Mouse (Mus musculus) heart, embryonic 15.5 days (tissue): ENCODE results near the gene Spsb3. TPM values are rescaled to one million over a fixed set of nuclear protein-coding genes. Genes with fewer than 3 reads are reported as not detected.

Source experiments
- ATAC-seq: fragments of 200-750 bp; cut with Nextera tagmentation; replicated peaks from 2 replicates; pipeline ENCODE4 v1.8.0; 2017; ENCODE audit warnings: low read depth, moderate TSS enrichment; ENCODE audit not compliant: insufficient number of reproducible peaks, insufficient read depth, low FRiP score
- H3K27ac ChIP-seq: fragments of 300-500 bp; sonication (generic); 2 replicates; pipeline ENCODE4 v1.5.1; 2015; ENCODE audit warnings: mild to moderate bottlenecking, inconsistent platforms
- H3K27me3 ChIP-seq: fragments of 300-500 bp; sonication (generic); 2 replicates; pipeline ENCODE4 v1.6.1; 2015; ENCODE audit warnings: inconsistent platforms
- H3K36me3 ChIP-seq: fragments of 300-500 bp; sonication (generic); 2 replicates; pipeline ENCODE4 v1.6.1; 2015; ENCODE audit warnings: mild to moderate bottlenecking, inconsistent platforms
- H3K4me1 ChIP-seq: fragments of 300-500 bp; sonication (generic); replicated peaks from 2 replicates; pipeline ENCODE4 v1.6.1; 2015; ENCODE audit warnings: inconsistent platforms
- H3K4me2 ChIP-seq: fragments of 300-500 bp; sonication (generic); 2 replicates; pipeline ENCODE4 v1.6.1; 2015; ENCODE audit warnings: inconsistent platforms, mild to moderate bottlenecking, moderate library complexity
- H3K4me3 ChIP-seq: fragments of 300-500 bp; sonication (generic); 2 replicates; pipeline ENCODE4 v1.5.1; 2015; ENCODE audit warnings: mild to moderate bottlenecking, inconsistent platforms
- H3K9ac ChIP-seq: fragments of 300-500 bp; sonication (generic); 2 replicates; pipeline ENCODE4 v1.6.1; 2015; ENCODE audit warnings: mild to moderate bottlenecking, inconsistent platforms
- H3K9me3 ChIP-seq: fragments of 300-500 bp; sonication (generic); replicated peaks from 2 replicates; pipeline ENCODE4 v1.6.1; 2016; ENCODE audit warnings: inconsistent platforms
- WGBS: fragments of 180-500 bp; shearing (Covaris S2); methylation state at CpG from one replicate; pipeline ENCODE4 v1.1.7; 2015; ENCODE audit warnings: mixed read lengths; 5-methylcytosine and 5-hydroxymethylcytosine counted together
- polyA plus RNA-seq: library from polyadenylated mRNA; unstranded; fragments of >200 nt; fragmentation: Nextera tagmentation; extraction: Ambion mirVana; gene quantifications from 2 replicates; pipeline ENCODE4 v1.2.1, GENCODE M21; 2015

The Spsb3 gene
- polyA plus RNA-seq, 1 experiment from 2014 or later, result 22.7 TPM

DNA sequence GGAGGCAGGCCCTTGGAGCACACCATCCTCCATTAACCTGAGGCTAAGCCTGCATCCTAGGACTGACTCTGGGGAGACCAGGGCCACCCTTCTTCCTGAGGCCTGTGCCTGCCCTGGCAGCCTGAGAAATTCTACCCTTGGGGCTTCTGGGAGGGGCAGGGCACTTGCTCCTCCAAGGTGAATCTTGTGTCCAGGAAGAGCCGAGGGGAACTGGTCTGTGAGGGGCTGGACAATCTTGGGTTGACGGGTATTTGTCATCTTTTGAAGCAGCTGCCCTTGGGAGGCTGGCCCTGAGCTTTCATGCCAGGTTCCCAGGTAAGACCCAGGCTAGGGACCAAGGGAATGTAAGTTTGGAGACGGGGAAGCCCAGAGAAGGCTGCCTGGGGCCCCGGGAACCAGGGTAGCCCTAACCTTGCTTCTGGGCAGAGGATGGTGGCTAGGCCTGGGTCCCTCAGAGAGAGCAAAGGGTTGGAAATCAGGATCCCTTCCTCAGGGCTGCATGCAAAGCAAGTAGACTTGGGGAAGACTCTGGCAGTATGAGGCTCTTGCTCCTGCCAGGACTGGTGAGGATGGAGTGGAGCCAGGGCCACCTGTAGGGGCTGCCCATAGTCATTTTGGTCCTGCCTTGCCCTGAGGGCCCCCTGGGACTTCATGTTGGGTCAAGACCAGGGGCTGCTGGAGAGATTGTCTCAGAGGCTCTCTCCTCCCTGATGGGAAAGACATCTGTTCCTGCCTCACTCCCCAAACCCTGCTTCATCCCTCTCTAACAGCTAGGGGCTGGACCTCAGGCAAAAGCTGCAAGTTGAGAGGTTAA lies 11.8 kb downstream of the Spsb3 start:
- Histone ChIP-seq H3K9me3 (no peaks in the 10 kb centered on the region), H3K36me3 (peaks cover 60% of the 10 kb centered on the region), H3K9ac (peak overlapping the region; percentile 12; the same call in 1 of the 2 replicates), H3K27ac (peak overlapping the region; percentile 57), H3K27me3 (no peaks in the 10 kb centered on the region), H3K4me1 (peaks cover 47% of the 10 kb centered on the region), H3K4me2 (no peak overlapping the region), H3K4me3 (peak overlapping the region; percentile 81; the same call in 1 of the 2 replicates)
- 85% methylated on average over 4 of the region's 4 CpGs for WGBS
- no peak for ATAC-seq

DNA sequence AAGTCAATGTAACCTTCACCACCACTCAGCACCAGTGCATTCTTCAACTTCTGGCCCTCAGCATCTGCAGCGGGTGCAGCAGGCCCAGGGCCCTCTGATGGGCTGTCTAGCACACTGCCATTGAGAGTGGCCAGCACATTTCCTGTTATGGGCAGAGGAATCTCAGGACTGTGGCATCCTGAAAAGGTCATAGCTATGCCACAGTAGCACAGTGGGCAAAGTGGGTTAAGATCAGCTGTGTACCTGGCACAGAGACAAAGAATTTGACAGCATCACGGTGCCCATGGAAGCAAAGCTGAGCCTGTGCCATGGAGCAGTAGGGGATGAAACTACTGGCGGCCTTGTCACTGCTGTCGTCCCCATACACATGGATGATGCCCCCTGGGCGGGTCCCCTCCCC lies 12.7 kb downstream of the Spsb3 start:
- Histone ChIP-seq H3K27me3 (no peaks in the 10 kb centered on the region), H3K9me3 (no peaks in the 10 kb centered on the region), H3K9ac (0 out of 2 replicates have a peak overlapping the region, but pooled peaks have one; percentile 12), H3K4me3 (no peak overlapping the region), H3K4me2 (no peak overlapping the region), H3K4me1 (peaks cover 40% of the 10 kb centered on the region), H3K27ac (peak overlapping the region; percentile 57), H3K36me3 (peaks cover 68% of the 10 kb centered on the region)
- peak; percentile 15 for ATAC-seq
- 61% methylated on average over 5 of the region's 5 CpGs for WGBS

DNA sequence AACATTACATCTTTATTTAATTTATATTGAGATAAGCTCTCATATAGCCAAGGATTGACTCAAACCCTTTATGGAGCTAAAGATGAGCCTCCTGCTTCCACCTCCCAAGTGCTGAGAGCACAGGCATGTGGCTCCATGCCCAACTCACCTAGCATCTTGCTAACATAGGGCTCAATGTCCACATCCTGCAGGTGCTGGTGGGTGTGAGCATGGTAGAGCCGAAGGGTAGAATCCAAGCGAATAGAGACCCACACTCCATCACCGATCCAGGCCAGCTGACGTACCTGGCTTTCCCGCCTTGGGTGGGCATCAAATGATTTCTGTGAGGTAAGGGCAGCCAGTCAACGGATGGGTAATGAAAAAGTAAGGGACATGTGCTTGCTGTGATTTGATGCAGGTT lies 13.6 kb downstream of the Spsb3 start:
- no peak overlapping the region for H3K27ac ChIP-seq
- no peak overlapping the region for H3K4me2 ChIP-seq
- peaks cover 77% of the 10 kb centered on the region for H3K36me3 ChIP-seq
- no peak overlapping the region for H3K4me3 ChIP-seq
- 90% methylated on average over 6 of the region's 6 CpGs for WGBS
- ATAC-seq, result no peak
- H3K9me3 ChIP-seq, result no peaks in the 10 kb centered on the region
- H3K9ac ChIP-seq, result no peak overlapping the region
- peaks cover 37% of the 10 kb centered on the region for H3K4me1 ChIP-seq
- H3K27me3 ChIP-seq, result no peaks in the 10 kb centered on the region

GRCm38 (mm10) chr17:24902124-24902523 lies 15.7 kb downstream of the Spsb3 start:
- H3K9ac ChIP-seq, result no peak overlapping the region
- H3K4me2 ChIP-seq, result no peak overlapping the region
- H3K9me3 ChIP-seq, result no peaks in the 10 kb centered on the region
- WGBS, result 89% methylated on average over 5 of the region's 5 CpGs
- no peaks in the 10 kb centered on the region for H3K27me3 ChIP-seq
- H3K4me3 ChIP-seq, result no peak overlapping the region
- no peak overlapping the region for H3K27ac ChIP-seq
- peaks cover 98% of the 10 kb centered on the region for H3K36me3 ChIP-seq
- H3K4me1 ChIP-seq, result peaks cover 19% of the 10 kb centered on the region
- ATAC-seq, result no peak

DNA sequence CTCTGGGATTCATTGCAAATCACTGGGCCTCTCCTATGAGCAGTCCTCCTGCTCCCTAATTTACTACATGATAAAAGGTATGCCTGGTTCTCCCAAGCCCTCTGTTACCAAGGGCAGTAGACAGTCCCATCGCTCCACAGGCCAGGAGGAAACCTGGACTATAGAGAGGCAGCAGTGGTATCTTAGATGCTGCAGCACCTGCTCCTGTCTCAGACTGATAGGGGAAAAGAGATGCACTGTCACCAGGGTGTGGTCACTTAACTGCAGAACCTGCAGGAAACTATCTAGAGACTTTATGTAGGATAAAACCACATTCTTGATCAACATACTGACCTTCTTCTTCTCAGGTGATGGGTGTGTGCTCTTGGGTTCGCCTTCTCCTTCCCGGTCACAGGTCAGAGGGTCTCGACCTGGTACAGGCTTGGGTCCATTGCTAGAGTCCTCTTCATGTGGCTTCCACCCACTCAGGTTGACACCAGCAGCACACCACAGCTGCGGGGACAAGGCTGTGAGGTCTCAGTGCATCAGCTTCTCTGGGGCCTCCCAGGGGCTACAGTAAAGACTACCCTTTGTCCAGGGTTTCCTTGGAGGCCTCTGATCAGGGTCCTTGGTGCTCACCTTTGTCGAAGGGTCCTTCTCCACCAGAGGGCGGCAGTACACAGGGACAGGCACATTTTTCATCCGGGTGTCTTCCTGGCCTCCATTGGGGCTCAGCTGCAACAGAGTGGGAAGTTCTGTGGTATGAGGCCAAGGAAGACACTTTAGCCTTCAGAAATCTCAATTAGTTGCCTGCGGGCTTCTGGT lies 16.4 kb downstream of the Spsb3 start:
- Histone ChIP-seq H3K27me3 (no peaks in the 10 kb centered on the region), H3K9me3 (no peaks in the 10 kb centered on the region), H3K4me1 (peaks cover 12% of the 10 kb centered on the region), H3K36me3 (peaks cover 99% of the 10 kb centered on the region), H3K4me3 (no peak overlapping the region), H3K9ac (no peak overlapping the region), H3K27ac (no peak overlapping the region), H3K4me2 (no peak overlapping the region)
- no peak for ATAC-seq
- WGBS, result 69% methylated on average over 9 of the region's 9 CpGs

GRCm38 (mm10) chr17:24903767-24904166 lies 17.3 kb downstream of the Spsb3 start:
- WGBS, result 85% methylated on average over 9 of the region's 9 CpGs
- Histone ChIP-seq H3K27me3 (no peaks in the 10 kb centered on the region), H3K27ac (no peak overlapping the region), H3K9ac (no peak overlapping the region), H3K9me3 (no peaks in the 10 kb centered on the region), H3K4me3 (no peak overlapping the region), H3K4me1 (peaks cover 5% of the 10 kb centered on the region), H3K4me2 (no peak overlapping the region), H3K36me3 (peaks cover 99% of the 10 kb centered on the region)
- ATAC-seq, result no peak

GRCm38 (mm10) chr17:24907591-24907990 lies 21.1 kb downstream of the Spsb3 start:
- Histone ChIP-seq H3K36me3 (peaks cover 98% of the 10 kb centered on the region), H3K9ac (no peak overlapping the region), H3K4me2 (no peak overlapping the region), H3K27ac (no peak overlapping the region), H3K4me1 (no peaks in the 10 kb centered on the region), H3K9me3 (no peaks in the 10 kb centered on the region), H3K27me3 (no peaks in the 10 kb centered on the region), H3K4me3 (no peak overlapping the region)
- ATAC-seq, result no peak
- WGBS, result 88% methylated on average over 2 of the region's 2 CpGs

DNA sequence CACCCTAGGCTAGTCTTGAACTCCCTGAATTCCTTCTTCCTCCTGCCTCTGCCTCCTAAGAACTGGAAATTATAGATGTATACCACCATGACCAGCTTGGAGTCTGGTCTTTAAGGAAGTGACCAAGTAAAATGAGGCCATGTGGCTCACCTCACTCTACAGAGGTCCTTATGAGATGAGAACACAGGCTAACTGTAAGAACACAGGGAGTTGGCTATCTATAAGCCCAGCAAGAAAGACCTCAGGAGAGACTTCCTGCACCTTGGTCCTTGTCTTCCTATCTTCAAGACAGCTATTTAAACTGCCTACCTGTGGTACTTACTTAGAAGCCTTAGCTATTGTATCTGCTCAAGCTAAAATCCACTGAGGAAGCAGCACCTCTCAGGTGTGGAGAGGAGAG lies 27.5 kb downstream of the Spsb3 start:
- Histone ChIP-seq H3K9me3 (no peaks in the 10 kb centered on the region), H3K4me2 (no peak overlapping the region), H3K9ac (no peak overlapping the region), H3K36me3 (peaks cover 97% of the 10 kb centered on the region), H3K4me1 (no peaks in the 10 kb centered on the region), H3K27me3 (no peaks in the 10 kb centered on the region), H3K27ac (no peak overlapping the region), H3K4me3 (no peak overlapping the region)
- ATAC-seq, result no peak

GRCm38 (mm10) chr17:24923246-24923645 lies 36.8 kb downstream of the Spsb3 start:
- no peak overlapping the region for H3K27ac ChIP-seq
- no peak overlapping the region for H3K9ac ChIP-seq
- H3K4me1 ChIP-seq, result no peaks in the 10 kb centered on the region
- no peak overlapping the region for H3K4me3 ChIP-seq
- ATAC-seq, result no peak
- H3K36me3 ChIP-seq, result peaks cover 95% of the 10 kb centered on the region
- no peaks in the 10 kb centered on the region for H3K9me3 ChIP-seq
- H3K4me2 ChIP-seq, result no peak overlapping the region
- WGBS, result 90% methylated on average over 1 of the region's 1 CpGs
- no peaks in the 10 kb centered on the region for H3K27me3 ChIP-seq

- H3K36me3 ChIP-seq, result peaks cover 33% of the 10 kb centered on the region
- H3K27me3 ChIP-seq, result no peaks in the 10 kb centered on the region
- no peaks in the 10 kb centered on the region for H3K9me3 ChIP-seq
- no peak overlapping the region for H3K9ac ChIP-seq
- no peak overlapping the region for H3K27ac ChIP-seq
- H3K4me2 ChIP-seq, result no peak overlapping the region
- H3K4me3 ChIP-seq, result no peak overlapping the region
- no peak for ATAC-seq
- 57% methylated on average over 1 of the region's 1 CpGs for WGBS
- peaks cover 12% of the 10 kb centered on the region for H3K4me1 ChIP-seq
Observed at GRCm38 (mm10) chr17:24929506-24929905, 43.1 kb downstream of the Spsb3 start.

DNA sequence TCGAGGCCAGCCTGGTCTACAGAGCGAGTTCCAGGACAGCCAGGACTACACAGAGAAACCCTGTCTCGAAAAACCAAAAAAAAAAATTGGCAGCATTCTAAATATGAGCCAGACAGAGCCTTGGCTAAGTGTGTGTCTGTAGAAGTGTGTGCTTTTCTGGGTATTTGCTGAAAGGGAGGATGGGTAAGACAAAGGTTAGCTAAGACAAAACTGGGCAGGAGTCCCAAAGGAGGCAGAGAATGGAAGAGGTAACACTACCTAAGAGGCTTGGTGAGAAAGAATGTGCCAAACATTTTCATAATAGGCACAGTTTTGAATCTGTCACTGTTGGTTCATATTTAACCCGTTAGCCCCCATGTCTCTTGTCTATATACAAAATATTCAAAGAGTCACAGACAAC lies 46.0 kb downstream of the Spsb3 start:
- Histone ChIP-seq H3K4me3 (no peak overlapping the region), H3K9ac (no peak overlapping the region), H3K4me1 (peaks cover 29% of the 10 kb centered on the region), H3K4me2 (no peak overlapping the region), H3K36me3 (peaks cover 4% of the 10 kb centered on the region; the same call in 1 of the 2 replicates), H3K27ac (no peak overlapping the region), H3K27me3 (no peaks in the 10 kb centered on the region), H3K9me3 (no peaks in the 10 kb centered on the region)
- WGBS, result 94% methylated on average over 4 of the region's 4 CpGs
- no peak for ATAC-seq
